Mouse (Mus musculus): ENCODE data around the gene Pou5f1.

DNA sequence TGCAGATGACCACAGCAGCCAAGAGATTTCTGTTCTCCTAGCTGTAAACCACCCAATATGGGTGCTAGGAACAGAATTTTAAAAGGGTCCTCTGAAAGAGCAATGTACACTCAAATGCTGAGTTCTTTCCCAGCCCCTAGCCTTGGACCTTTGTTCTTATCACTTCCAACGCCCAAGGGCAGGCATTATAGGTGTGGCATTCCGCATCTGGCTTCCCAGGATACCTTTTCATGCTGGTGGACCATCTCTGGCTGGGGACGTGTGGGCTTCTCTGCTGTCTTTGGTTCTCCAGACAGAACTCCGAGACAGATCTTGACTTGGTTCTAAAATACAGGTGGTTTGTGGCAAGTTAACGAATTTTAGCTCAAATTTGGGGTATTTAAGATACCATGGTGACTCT, 3.1 kb upstream of the Pou5f1 start:
- no peak for TF ChIP-seq CTCF (IDR thresholded peaks at IDR 0.05; ENCODE audit: control insufficient read depth, insufficient read depth, insufficient read length)
- no peak for TF ChIP-seq USF1 (IDR thresholded peaks at IDR 0.05; ENCODE audit: low read depth)
- no peak for TF ChIP-seq MYOG (IDR thresholded peaks at IDR 0.05; ENCODE audit: control insufficient read depth, extremely low read depth, insufficient read length)
- TF ChIP-seq MYOD1 (IDR thresholded peaks at IDR 0.05; ENCODE audit: control insufficient read depth, insufficient read length, low read depth): no peak

Data from C2C12 (cell line).